Mouse (Mus musculus) gastrocnemius, postnatal 4 days (tissue): ENCODE data around the gene Zfp827. TPM values are rescaled to one million over a fixed set of nuclear protein-coding genes. Genes with fewer than 3 reads are reported as not detected.

Source experiments
- DNase-seq, 2 experiments: peaks; one replicate each; pipeline ENCODE4 v3.0.0; 2021 to 2022; ENCODE audit warnings: low spot score in 2 of 2, mixed read lengths in 2 of 2
- total RNA-seq, 2 experiments: library from RNA; stranded (reverse); gene quantifications; 2 replicates each; pipeline ENCODE4 v1.2.3; 2021

The Zfp827 gene
- total RNA-seq, 2 experiments from 2014 or later = 18.8 to 19.9 TPM

- DNase-seq = no peak
These were observed 31.9 kb downstream of the Zfp827 start for GRCm38 (mm10) chr8:79060013-79060609.

GRCm38 (mm10) chr8:79065924-79066323 lies 37.7 kb downstream of the Zfp827 start:
- no peak for DNase-seq

DNA sequence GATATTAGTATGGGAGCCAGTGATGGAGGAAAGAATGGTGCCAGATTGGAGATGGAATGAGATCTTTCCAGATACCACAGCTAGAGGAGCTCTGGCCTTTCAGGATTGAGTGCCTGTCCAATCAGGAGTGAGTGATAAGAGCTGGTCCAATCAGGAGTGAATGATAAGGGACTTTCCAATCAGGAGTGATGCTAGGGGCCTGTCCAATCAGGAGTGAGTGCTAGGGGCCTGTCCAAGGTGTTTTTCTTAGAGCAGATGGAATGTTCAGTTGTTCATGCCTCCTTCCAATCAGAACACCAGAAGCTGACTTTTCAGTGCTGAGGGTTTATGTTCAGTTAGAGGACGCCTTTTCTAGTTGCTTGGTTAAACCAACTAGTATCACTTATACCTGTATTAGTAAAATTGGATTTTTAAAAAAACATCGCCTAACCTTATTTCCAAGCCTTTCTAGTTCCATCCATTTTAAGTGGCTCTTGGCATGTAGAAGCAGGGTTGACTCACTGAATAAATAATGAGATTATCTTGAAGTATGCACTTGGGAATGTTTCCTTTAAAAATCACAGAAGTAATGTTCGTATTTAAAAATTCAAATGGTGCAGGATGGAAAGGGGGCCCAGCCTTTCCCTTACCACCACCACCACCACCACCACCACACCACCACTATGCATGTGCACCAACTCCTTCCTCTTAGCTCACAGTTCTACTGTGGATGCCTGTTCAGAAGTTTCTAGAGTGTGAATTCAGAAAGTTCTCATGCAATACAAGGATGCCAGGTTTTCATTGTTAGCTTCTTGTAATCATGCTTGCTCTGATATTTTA lies 39.8 kb downstream of the Zfp827 start:
- DNase-seq = no peak

- DNase-seq = no peak
These were observed 45.1 kb downstream of the Zfp827 start for GRCm38 (mm10) chr8:79073311-79073710.

DNA sequence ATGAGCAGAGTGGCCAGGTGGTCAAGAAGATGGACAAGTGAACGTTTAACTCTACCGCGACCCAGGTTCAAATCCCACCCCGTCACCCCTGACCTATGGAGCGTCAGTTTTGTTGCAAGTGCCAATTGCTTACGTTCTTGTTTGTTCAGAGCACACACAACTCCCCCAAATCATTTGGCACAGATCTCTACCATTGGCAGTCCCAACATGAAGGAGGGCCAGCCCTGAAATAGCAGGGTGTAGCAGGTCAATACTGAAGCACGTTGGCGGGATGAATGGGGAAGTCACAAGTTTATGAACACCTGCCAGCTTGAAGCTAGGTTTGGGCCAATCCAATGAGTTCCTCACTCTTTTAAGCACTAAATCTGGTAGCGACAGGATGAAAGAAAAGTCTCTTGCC lies 46.7 kb downstream of the Zfp827 start:
- no peak for DNase-seq

DNA sequence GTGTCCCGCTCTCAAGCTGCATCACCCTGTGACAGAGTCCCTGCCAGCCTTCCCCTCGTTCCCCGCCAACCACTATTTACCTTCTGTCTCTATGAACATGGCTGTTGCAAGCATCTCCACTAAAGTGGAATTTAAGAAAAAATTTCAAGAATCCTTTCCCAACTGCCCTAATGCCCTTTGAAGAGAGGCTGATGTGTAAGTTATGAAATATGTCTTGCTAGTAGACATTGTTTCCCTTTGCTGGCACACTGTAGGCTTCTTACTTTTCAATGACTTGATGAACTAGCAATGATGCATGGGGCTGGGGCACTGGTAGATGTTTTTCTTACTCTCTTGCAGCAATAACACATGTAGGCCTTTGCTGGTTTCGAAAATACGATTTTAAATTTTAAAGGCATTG lies 49.0 kb downstream of the Zfp827 start:
- DNase-seq = no peak

DNA sequence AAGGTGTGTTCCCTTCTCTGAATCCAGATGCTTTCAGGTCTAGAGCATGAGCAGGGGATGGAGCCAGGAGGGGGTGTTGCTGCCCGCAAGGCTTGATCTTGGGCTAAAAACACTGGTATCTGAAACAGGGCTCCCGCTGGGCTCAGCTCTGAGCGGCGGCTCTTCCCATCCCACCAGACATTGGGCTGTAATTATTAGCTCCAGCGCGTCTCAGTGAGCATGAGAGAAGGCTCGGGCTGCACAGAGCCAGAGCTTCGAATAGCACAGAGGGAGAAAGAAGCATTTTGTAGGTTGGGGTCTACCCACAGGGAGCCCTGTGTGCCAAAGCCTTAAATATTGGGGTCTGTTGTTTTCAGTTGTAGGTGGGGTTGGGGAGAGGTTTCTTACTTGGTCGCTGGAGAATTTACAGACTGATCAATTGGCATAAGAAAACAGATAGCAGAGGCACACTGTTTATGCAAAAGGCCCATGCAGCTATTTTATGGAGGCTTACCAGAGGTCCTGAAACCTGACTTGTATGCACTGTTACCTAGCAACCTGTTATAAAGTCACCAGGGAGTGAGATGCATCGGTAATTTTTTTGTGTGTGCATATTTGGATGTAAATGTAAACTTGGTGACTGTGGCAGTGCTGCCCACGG lies 50.4 kb downstream of the Zfp827 start:
- no peak for DNase-seq

DNA sequence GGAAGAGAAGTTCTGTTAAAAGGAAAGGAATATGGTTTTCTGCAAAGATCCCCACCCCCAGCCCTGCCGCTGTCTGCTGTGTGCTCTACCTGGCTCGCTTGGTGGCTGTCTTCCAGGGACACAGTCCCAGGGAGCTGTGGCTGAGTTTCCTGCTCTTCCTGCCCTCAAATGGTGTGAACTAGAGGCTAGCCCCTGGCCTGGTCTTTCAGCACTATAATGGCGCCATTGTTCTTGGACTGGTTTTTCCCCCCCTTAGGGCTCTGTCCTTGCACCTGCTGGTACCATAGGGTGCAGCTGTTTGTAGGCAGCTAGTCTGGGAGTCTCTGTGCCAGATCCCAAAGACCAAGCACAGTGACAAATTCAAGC lies 50.9 kb downstream of the Zfp827 start:
- no peak for DNase-seq

GRCm38 (mm10) chr8:79080096-79080739 lies 52.0 kb downstream of the Zfp827 start:
- no peak for DNase-seq

DNA sequence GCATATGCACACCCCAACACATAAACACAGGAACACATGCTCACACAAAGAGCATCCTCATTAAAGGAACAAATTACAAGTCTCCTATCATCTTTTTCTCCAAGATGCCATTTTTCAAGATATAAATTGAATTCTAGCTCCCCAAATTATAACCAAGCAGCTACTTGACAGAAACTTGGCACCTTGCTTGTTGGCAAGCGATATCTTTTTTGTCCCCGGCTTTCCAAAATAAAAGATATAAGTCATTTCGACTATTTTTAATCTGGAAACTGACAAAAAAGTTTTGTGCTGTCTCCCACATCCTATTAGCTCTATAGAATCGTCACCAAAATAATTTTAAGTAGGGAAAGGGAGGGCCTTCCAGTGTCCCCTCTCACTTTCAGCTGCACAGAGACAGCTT lies 53.1 kb downstream of the Zfp827 start:
- DNase-seq = no peak

GRCm38 (mm10) chr8:79081955-79082354 lies 53.7 kb downstream of the Zfp827 start:
- DNase-seq = no peak

DNA sequence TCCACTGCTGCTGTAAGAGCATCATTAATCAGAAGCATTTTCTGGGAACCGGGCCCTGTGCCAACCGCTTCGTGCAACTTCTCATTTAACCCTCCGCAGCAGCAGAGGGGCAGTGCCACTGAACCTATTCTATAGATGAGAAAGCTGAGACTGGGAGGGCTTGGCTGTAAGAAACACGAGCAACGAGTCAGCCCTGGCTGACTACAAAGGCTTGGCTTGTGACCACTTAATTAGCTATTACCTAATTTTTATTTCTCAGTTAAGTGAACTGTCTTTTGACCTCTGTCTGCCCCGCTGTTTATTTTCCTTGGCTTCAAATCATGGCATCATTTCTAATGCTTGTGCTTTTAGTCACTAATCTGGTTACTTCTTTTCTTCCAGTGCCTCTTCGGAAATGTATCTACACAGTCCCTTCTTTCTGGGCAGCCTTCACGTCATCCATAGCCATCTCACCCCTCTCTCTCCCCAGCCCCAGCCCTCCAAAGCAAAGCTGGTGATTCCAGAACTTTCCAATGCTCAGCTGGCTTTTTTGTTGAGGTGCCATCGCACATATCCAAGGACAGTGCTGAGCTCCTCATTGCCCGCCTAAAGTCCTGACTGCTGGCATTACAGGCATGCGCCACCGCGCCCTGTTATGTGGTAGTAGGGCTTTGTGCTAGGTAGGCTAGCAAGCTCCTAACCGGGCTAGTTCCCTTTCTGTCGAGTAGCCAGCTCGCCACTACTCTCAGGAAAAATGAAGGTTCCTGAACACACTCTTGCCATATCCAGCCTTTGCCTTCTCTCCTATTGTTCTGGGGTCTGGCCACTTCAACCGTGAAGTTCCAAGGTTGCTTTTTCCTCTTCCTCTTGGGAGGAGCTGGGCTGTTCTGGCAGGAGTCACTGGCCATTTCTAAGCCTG lies 55.5 kb downstream of the Zfp827 start:
- no peak for DNase-seq

DNA sequence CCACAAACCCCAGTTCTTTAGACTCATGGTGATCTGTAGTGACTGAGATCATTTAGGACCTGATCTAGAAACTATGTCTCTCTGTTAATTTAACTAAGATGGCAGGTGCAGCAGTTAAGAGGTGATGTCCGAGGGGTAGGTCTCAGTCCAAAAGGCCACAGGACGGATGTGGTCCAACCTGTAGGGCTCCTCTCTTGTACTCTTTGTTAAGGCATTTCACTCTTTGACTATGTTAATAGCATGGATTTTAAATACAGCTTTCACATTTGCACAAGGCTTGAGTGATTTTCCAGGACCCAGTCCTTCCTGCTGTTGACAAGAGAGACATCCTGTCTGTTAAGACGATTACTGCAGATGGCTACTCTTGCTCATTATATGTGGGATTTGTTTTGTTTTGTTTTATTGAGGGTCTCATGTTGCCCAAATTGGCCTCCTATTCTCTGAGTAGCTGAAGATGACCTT lies 56.2 kb downstream of the Zfp827 start:
- DNase-seq = no peak

DNA sequence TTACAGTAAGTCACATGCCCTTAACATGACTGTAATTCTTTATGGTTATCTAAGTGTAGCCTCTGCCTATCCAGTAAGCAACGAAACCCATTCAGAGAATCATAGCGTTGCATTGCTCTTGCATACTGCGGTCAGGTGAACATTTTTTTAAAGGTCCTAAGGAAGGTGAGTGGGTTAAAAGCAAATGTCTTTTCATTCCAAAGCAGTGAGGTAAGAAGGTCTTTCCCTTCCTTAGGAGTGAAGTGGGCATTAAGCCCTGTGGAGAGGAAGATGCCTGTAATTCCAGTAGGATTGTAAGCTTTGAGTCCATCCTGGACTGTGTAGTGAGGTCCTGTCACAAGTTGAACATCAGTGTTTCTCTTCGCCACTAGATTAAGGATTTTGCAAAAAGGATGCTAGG lies 66.2 kb downstream of the Zfp827 start:
- DNase-seq = no peak

DNA sequence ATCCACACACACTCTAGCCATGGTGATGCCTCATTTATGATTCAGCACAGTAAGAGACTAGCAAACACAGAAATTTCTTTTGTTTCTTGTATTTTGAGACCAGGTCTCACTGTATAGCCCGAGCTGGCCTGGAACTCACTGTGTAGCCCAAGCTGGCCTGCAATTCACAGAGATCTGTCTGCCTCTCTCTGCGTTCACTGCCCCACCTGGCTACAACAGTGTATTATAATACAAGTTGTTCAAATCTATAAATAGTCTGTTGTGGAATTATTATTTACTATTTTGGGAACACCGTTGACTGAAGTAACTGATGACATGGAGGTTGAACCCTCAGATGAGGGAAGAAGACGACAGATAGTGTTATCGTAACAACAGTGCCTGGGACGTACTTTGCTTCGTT lies 66.9 kb downstream of the Zfp827 start:
- DNase-seq = no peak

DNA sequence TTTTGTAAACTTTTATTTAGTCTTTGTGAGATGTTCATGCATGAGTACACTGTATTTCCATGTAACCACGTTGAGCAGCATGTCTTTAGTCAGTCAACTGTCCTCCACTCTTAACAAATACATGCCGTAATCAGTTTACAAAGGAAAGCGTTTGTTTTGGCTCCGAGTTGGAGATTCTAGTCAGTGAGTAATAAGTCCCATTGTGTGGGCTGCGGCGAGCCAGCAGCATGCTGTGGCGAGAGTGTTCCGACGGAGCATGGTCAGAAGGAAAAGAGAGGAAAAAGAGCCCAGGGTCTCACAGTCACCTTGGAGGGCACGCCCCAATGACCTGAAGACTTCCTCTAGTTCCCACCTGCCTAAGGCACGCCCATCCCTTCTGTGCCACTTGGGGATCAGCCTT lies 68.7 kb downstream of the Zfp827 start:
- DNase-seq = no peak

DNA sequence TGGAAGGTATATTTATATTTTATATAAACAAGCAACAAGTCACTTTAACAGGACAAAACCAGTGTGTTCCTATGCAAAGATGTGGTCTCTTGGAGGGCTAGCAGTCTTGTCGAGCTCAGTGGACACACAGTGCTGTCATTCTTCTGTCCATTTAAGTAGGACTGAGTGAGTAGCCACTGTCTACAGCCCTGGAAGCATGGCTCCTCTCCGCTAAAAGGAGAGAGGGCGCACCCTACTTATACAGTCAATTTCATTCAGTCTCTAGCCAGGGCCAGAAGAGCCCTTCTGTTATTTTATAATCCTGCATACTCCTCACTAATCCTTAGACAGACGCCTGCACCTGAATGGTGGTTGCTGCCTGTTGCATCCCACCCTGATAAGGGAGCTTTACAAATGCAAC lies 74.5 kb downstream of the Zfp827 start:
- no peak for DNase-seq

- DNase-seq = no peak
These were observed 75.1 kb downstream of the Zfp827 start for GRCm38 (mm10) chr8:79103185-79103878.

- DNase-seq = no peak
These were observed 75.8 kb downstream of the Zfp827 start for GRCm38 (mm10) chr8:79103923-79104580.

DNA sequence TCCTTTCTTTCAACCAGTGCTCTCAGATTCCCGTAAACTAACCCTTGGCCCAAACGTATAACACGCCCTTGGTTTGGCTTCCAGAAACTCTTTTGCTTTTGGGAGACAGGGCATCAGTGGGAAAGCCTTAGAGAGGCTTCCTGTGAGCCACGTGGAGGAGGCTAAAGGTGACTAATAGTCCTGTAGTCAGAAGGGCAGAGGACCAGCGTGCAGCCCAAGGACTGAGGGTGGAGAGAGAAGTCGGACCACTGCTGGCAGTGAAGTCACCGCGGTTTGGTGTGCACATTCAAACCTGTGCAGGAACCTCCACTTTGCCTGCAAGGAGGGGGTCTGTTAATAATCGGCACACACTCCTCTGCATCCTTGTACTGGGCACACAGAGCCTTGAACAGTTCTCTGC lies 76.4 kb downstream of the Zfp827 start:
- no peak for DNase-seq
